Mouse (Mus musculus) kidney, embryonic 14.5 days (tissue): ENCODE results near the gene Trafd1. TPM values are rescaled to one million over a fixed set of nuclear protein-coding genes. Genes with fewer than 3 reads are reported as not detected.

Experiments used
- ATAC-seq: fragments of 200-750 bp; cut with Nextera tagmentation; 2 replicates; pipeline ENCODE4 v1.8.0; 2017; ENCODE audit warnings: moderate number of reproducible peaks, mild to moderate bottlenecking, moderate TSS enrichment, moderate library complexity; ENCODE audit not compliant: low FRiP score, low TSS enrichment
- H3K27ac ChIP-seq: fragments of 300-500 bp; sonication (generic); 2 replicates; pipeline ENCODE4 v1.5.1; 2014; ENCODE audit warnings: low read depth, mild to moderate bottlenecking, low read length, moderate library complexity, mixed read lengths
- H3K27me3 ChIP-seq: fragments of 300-500 bp; sonication (generic); 2 replicates; pipeline ENCODE4 v1.6.1; 2014; ENCODE audit warnings: mild to moderate bottlenecking, low read length; ENCODE audit not compliant: control insufficient read depth, insufficient read depth
- H3K36me3 ChIP-seq: fragments of 300-500 bp; sonication (generic); 2 replicates; pipeline ENCODE4 v1.6.1; 2014; ENCODE audit warnings: low read length, mixed read lengths; ENCODE audit not compliant: control insufficient read depth, insufficient read depth
- H3K4me1 ChIP-seq: fragments of 300-500 bp; sonication (generic); 2 replicates; pipeline ENCODE4 v1.6.1; 2014; ENCODE audit warnings: low read length, mixed read lengths; ENCODE audit not compliant: control insufficient read depth, insufficient read depth
- H3K4me2 ChIP-seq: fragments of 300-500 bp; sonication (generic); replicated peaks from 2 replicates; pipeline ENCODE4 v1.6.1; 2014; ENCODE audit warnings: low read depth, mild to moderate bottlenecking, low read length
- H3K4me3 ChIP-seq: fragments of 300-500 bp; sonication (generic); 2 replicates; pipeline ENCODE4 v1.5.1; 2014; ENCODE audit warnings: mild to moderate bottlenecking, low read length
- H3K9ac ChIP-seq: fragments of 300-500 bp; sonication (generic); 2 replicates; pipeline ENCODE4 v1.6.1; 2014; ENCODE audit warnings: low read depth, mild to moderate bottlenecking, low read length, moderate library complexity
- H3K9me3 ChIP-seq: fragments of 300-500 bp; sonication (generic); 2 replicates; pipeline ENCODE4 v1.6.1; 2016; ENCODE audit warnings: low read length; ENCODE audit not compliant: control insufficient read depth
- WGBS: fragments of 180-500 bp; shearing (Covaris S2); extraction: QIAGEN DNeasy Blood & Tissue Kit; methylation state at CpG from one replicate; pipeline ENCODE4 v1.1.7; 2014; 5-methylcytosine and 5-hydroxymethylcytosine counted together
- polyA plus RNA-seq: library from polyadenylated mRNA; unstranded; fragments of >200 nt; fragmentation: Nextera tagmentation; extraction: Ambion mirVana; gene quantifications from 2 replicates; pipeline ENCODE4 v1.2.1, GENCODE M21; 2014

Gene Trafd1
- polyA plus RNA-seq, 1 experiment from 2014 or later = 50.1 TPM

DNA sequence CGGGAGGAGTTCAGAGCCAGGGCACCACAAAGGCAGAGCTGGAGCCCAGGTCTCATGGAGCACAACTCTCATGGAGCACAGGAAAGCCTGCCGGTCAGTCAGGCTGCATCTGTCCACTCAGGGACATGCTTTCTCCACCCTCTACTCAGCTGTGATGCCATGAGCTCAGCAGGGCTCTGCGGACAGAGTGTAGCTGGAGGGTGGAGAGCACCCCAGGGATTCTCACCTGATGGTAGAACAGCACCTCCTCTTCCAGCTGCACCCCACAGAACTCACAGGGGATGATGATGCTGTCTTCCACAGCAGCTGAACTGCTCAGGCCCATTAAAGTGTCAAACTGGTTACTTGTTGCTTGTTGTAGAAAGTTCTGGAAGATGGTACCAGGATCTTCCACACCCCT, 10.6 kb downstream of the Trafd1 start:
- H3K27ac ChIP-seq = no peak overlapping the region
- no peaks in the 10 kb centered on the region for H3K9me3 ChIP-seq
- no peak overlapping the region for H3K9ac ChIP-seq
- H3K36me3 ChIP-seq = peaks cover 72% of the 10 kb centered on the region
- WGBS = 88% methylated on average over 3 of the region's 3 CpGs
- H3K4me1 ChIP-seq = no peaks in the 10 kb centered on the region
- ATAC-seq = no peak
- H3K4me2 ChIP-seq = no peak overlapping the region
- no peaks in the 10 kb centered on the region for H3K27me3 ChIP-seq
- H3K4me3 ChIP-seq = no peak overlapping the region

DNA sequence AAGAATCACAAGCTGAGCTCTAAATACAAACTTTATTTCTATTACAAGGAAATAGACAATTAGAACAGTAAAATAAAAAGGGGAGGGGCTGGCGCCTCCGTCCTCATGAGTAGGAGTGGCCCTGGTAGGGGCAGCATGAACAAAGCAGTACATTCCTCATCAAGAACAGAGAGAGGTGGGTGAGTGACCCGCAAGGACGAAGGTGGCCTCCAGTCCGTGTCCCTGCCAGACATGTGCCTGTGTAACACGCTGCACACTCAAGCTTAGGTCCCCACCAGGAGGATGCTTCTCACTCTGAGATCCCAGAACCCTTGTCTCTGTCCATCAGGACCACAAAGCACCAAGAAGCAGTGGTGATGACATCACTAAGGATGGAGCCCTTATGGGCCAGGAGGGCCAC, 13.7 kb downstream of the Trafd1 start:
- Histone ChIP-seq H3K9ac (no peak overlapping the region), H3K27me3 (no peaks in the 10 kb centered on the region), H3K4me3 (no peak overlapping the region), H3K27ac (no peak overlapping the region), H3K4me2 (no peak overlapping the region), H3K36me3 (peaks cover 62% of the 10 kb centered on the region), H3K4me1 (no peaks in the 10 kb centered on the region), H3K9me3 (no peaks in the 10 kb centered on the region)
- WGBS = 83% methylated on average over 6 of the region's 6 CpGs
- ATAC-seq = no peak

DNA sequence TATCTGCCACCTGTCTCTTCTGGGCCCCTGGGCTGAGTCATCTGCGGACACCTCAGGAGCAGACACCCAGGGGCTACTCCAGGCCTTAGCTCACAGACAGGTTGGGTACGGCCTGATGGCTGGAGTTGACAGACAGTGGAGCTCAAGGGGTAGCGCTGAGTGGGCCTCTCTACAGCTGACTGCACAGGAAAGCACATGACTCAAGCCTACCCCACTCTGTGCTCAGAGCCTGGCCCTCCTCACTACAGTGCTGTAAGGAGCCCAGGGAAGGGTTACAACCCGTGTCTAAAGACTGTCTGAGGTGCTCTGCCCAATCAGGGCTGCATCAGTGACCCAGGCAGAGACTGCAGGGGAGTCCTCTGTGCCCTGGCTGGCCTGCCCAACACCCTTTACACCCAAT, 18.2 kb downstream of the Trafd1 start:
- WGBS = 78% methylated on average over 4 of the region's 4 CpGs
- no peaks in the 10 kb centered on the region for H3K4me1 ChIP-seq
- no peak overlapping the region for H3K4me2 ChIP-seq
- no peak for ATAC-seq
- H3K36me3 ChIP-seq = peaks cover 66% of the 10 kb centered on the region
- H3K27me3 ChIP-seq = no peaks in the 10 kb centered on the region
- H3K9me3 ChIP-seq = no peaks in the 10 kb centered on the region
- no peak overlapping the region for H3K4me3 ChIP-seq
- no peak overlapping the region for H3K27ac ChIP-seq
- H3K9ac ChIP-seq = no peak overlapping the region

DNA sequence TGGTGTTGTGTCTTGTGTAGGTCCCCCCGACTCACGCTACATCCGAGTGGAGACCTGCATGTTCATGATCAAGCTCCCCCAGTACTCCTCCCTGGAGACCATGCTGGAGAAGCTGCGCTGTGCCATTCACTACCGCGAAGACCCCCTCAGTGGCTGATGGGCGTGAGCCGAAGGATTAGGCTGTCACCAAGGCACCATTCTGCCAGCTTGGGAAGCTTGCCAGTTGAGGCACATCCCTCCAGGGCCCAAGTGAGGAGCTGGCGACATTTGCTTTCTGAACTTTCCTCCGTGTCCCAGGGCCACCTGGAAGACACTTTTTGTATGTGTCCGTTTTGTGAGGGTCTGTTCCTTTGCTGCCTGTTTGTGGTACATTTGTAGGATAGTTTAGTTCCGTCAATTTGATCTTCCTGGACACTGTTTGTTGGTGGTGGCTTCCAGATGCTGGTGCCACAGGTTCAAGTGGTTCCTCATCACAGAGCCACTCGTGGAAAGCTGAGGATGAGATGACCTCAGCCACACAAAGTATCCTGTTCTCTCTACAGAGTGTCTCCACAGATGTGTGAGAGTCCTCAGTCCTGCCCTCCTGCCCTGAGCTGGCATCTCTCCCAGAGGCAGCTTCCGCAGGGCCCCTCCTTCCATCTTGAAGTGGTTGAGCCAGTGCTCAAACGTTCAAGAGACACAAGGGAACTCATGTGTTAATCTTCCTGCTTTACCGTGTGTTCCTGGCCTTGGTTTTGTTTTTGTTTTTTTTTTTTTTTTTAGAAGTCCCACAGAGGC, 18.8 kb downstream of the Trafd1 start:
- peaks cover 66% of the 10 kb centered on the region for H3K36me3 ChIP-seq
- H3K27ac ChIP-seq = no peak overlapping the region
- no peak for ATAC-seq
- H3K9ac ChIP-seq = no peak overlapping the region
- H3K9me3 ChIP-seq = no peaks in the 10 kb centered on the region
- no peak overlapping the region for H3K4me2 ChIP-seq
- no peak overlapping the region for H3K4me3 ChIP-seq
- H3K4me1 ChIP-seq = no peaks in the 10 kb centered on the region
- WGBS = 84% methylated on average over 16 of the region's 16 CpGs
- H3K27me3 ChIP-seq = no peaks in the 10 kb centered on the region

DNA sequence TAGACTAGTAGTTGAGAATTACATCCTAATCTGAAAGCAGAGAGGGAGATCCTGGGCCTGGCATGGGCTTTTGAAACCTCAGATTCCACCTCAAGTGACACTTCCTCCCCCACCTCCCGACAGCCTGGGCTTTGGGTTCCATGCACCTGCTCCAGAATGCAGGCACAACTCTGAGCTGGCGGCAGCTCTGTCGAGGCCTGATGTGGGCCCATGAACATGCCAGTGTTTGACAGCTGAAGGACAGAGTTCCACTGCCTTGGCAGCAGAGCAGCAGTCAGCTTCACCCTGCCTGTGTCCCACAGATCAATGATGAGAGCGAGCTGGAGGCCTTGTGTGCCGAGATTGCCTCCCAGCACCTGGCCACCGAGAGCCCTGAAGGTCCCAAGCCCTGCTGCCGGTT, 22.0 kb downstream of the Trafd1 start:
- no peaks in the 10 kb centered on the region for H3K4me1 ChIP-seq
- H3K27ac ChIP-seq = no peak overlapping the region
- no peaks in the 10 kb centered on the region for H3K9me3 ChIP-seq
- no peak overlapping the region for H3K4me3 ChIP-seq
- H3K4me2 ChIP-seq = no peak overlapping the region
- no peak overlapping the region for H3K9ac ChIP-seq
- ATAC-seq = no peak
- 88% methylated on average over 7 of the region's 7 CpGs for WGBS
- H3K36me3 ChIP-seq = peaks cover 91% of the 10 kb centered on the region
- no peaks in the 10 kb centered on the region for H3K27me3 ChIP-seq

DNA sequence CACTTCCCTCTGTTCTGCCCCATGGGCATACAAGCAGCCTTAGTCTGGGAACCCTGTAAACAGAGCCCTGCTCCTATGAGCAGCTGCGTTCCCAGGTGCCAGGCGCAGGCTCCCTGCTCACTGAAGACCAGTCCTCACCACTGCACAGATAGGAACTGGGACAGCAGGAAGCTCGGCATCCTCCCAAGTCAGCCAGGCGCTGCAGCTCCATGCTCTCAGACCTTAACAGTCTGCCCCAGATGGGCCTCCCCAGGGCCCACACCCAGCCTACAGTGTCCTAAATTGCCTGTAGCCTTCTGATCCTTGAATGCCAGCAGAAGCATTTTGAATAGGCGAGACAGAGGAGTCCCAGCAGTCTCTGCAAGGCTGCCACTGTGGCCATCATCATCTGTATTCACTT, 23.7 kb downstream of the Trafd1 start:
- no peak overlapping the region for H3K4me2 ChIP-seq
- WGBS = 95% methylated on average over 5 of the region's 5 CpGs

DNA sequence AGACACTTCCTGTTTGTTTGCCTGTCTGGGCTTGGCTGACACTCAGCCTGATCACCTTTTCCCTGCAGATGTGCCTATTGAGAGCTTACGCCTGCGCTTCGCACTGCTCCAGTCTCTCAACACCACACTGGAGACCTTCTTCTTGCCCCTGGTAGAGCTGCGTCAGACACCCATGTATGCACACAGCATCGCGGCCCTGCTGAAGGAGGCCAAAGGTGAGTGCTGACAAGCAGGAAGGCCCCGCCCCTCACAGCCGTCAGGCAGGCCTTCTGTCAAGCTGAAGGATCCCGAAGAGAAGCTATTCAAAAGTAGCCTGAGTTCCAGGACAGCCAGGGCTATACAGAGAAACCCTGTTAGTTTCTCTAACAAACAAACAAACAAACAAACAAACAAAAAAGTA, 26.2 kb downstream of the Trafd1 start:
- peaks cover 96% of the 10 kb centered on the region for H3K36me3 ChIP-seq
- no peak overlapping the region for H3K9ac ChIP-seq
- no peaks in the 10 kb centered on the region for H3K4me1 ChIP-seq
- no peaks in the 10 kb centered on the region for H3K9me3 ChIP-seq
- no peaks in the 10 kb centered on the region for H3K27me3 ChIP-seq
- no peak overlapping the region for H3K27ac ChIP-seq
- no peak overlapping the region for H3K4me2 ChIP-seq
- H3K4me3 ChIP-seq = no peak overlapping the region
- 65% methylated on average over 9 of the region's 9 CpGs for WGBS
- ATAC-seq = no peak

More for the DNA sequence above, 23.7 kb downstream of the Trafd1 start:
- H3K27me3 ChIP-seq = no peaks in the 10 kb centered on the region
- no peaks in the 10 kb centered on the region for H3K4me1 ChIP-seq
- no peak overlapping the region for H3K9ac ChIP-seq
- no peak overlapping the region for H3K4me3 ChIP-seq
- H3K27ac ChIP-seq = no peak overlapping the region
- no peak for ATAC-seq
- H3K36me3 ChIP-seq = peaks cover 95% of the 10 kb centered on the region
- no peaks in the 10 kb centered on the region for H3K9me3 ChIP-seq

DNA sequence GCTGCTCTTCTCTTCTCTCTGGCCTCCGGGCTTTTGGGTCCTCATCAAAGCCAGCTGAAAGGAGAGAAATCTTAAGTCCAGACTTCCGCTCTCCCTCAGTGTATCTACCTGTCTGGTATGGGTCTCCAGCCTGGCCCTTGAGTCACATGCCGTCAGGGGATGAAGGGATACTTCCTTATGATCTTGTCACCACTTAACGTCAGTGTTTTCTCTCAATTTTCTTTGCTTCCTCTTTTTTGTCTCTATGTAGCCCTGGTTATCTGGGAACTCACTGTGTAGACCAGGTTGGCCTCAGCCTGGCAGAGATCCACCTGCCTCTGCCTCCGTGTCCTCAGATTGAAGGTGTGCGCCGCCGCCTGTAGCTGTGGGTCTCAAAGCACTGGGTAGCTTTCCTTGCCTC, 41.4 kb downstream of the Trafd1 start:
- Histone ChIP-seq H3K27ac (no peak overlapping the region), H3K4me3 (no peak overlapping the region), H3K9ac (no peak overlapping the region), H3K36me3 (peaks cover 75% of the 10 kb centered on the region), H3K9me3 (no peaks in the 10 kb centered on the region), H3K4me1 (0 out of 2 replicates have a peak, but pooled peaks cover 8% of the 10 kb centered on the region), H3K27me3 (no peaks in the 10 kb centered on the region), H3K4me2 (no peak overlapping the region)
- WGBS = 96% methylated on average over 8 of the region's 8 CpGs
- ATAC-seq = no peak

DNA sequence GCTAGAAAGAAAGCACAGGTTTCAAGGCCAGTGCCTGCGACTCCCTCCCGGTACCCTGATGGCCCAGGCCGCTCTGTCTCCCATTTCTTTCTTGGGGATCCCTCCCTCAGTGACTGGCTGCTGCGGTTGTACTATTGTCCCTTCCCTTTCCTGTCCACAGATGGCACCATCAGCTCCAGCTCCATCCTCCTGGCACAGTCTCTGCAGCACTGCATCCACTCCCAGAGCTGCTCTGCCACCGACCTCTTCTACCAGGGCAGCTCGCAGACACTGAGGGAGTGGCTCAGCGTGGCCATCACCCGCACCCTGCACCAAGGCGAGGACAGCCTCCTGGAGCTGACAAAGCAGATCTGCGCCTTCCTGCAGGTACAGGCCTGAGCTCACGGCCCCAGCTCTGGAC, 42.9 kb downstream of the Trafd1 start:
- 84% methylated on average over 11 of the region's 11 CpGs for WGBS
- Histone ChIP-seq H3K4me2 (no peak overlapping the region), H3K4me3 (no peak overlapping the region), H3K9me3 (no peaks in the 10 kb centered on the region), H3K27me3 (no peaks in the 10 kb centered on the region), H3K36me3 (peaks cover 78% of the 10 kb centered on the region), H3K9ac (no peak overlapping the region), H3K27ac (no peak overlapping the region), H3K4me1 (0 out of 2 replicates have a peak, but pooled peaks cover 8% of the 10 kb centered on the region)
- ATAC-seq = no peak
